Mouse (Mus musculus) Muller cell, postnatal 12 days (primary cell): ENCODE data around the gene Tmem108.

Experiments used
- DNase-seq: peaks from one replicate; pipeline ENCODE4 v3.0.0-alpha.2; 2015; ENCODE audit errors: inconsistent ontology term

Gene Tmem108

GRCm38 (mm10) chr9:103499366-103499765, 262.3 kb downstream of the Tmem108 start:
- no peak for DNase-seq

- no peak for DNase-seq
Observed at GRCm38 (mm10) chr9:103498699-103499098, 262.9 kb downstream of the Tmem108 start.

GRCm38 (mm10) chr9:103495391-103495790, 266.2 kb downstream of the Tmem108 start:
- DNase-seq, result no peak

GRCm38 (mm10) chr9:103494346-103495020, 267.2 kb downstream of the Tmem108 start:
- DNase-seq, result peak; percentile 81

- no peak for DNase-seq
Observed at GRCm38 (mm10) chr9:103491985-103492384, 269.7 kb downstream of the Tmem108 start.

GRCm38 (mm10) chr9:103490439-103490838, 271.2 kb downstream of the Tmem108 start:
- DNase-seq, result peak; percentile 68

- DNase-seq, result no peak
Observed at GRCm38 (mm10) chr9:103489883-103490282, 271.8 kb downstream of the Tmem108 start.

- no peak for DNase-seq
Observed at GRCm38 (mm10) chr9:103489096-103489495, 272.5 kb downstream of the Tmem108 start.

- DNase-seq, result no peak
Observed at GRCm38 (mm10) chr9:103486262-103486661, 275.4 kb downstream of the Tmem108 start.

GRCm38 (mm10) chr9:103485606-103486005, 276.0 kb downstream of the Tmem108 start:
- no peak for DNase-seq

- DNase-seq, result peak; percentile 45
Observed at GRCm38 (mm10) chr9:103480603-103481220, 280.9 kb downstream of the Tmem108 start.

- peak; percentile 58 for DNase-seq
Observed at GRCm38 (mm10) chr9:103480044-103480576, 281.5 kb downstream of the Tmem108 start, which contains the start of gene Bfsp2. Bfsp2 (minus strand) TSS chr9:103480420.

GRCm38 (mm10) chr9:103475414-103475813, 286.2 kb downstream of the Tmem108 start:
- no peak for DNase-seq

GRCm38 (mm10) chr9:103473915-103474688, 287.5 kb downstream of the Tmem108 start:
- DNase-seq, result peak; percentile 29

GRCm38 (mm10) chr9:103471784-103472183, 289.9 kb downstream of the Tmem108 start:
- DNase-seq, result no peak

- DNase-seq, result no peak
Observed at GRCm38 (mm10) chr9:103469516-103469915, 292.1 kb downstream of the Tmem108 start.

- no peak for DNase-seq
Observed at GRCm38 (mm10) chr9:103468911-103469310, 292.7 kb downstream of the Tmem108 start.

GRCm38 (mm10) chr9:103465711-103466220, 295.9 kb downstream of the Tmem108 start:
- peak; percentile 52 for DNase-seq

GRCm38 (mm10) chr9:103465293-103465692, 296.3 kb downstream of the Tmem108 start:
- no peak for DNase-seq

GRCm38 (mm10) chr9:103463833-103464232, 297.8 kb downstream of the Tmem108 start:
- no peak for DNase-seq

GRCm38 (mm10) chr9:103459839-103460238, 301.8 kb downstream of the Tmem108 start:
- DNase-seq, result no peak

- DNase-seq, result no peak
Observed at GRCm38 (mm10) chr9:103459307-103459706, 302.3 kb downstream of the Tmem108 start.
